Mouse (Mus musculus) retina, embryonic 14.5 days (tissue): ENCODE measurements around the gene Anxa2.

Experiments used
- DNase-seq: peaks from one replicate; pipeline ENCODE4 v3.0.0-alpha.2; 2015; ENCODE audit warnings: low spot score

Gene Anxa2

GRCm38 (mm10) chr9:69512726-69513125 lies 59.3 kb downstream of the Anxa2 start:
- DNase-seq = no peak

GRCm38 (mm10) chr9:69514206-69514605 lies 60.8 kb downstream of the Anxa2 start:
- DNase-seq = no peak

- no peak for DNase-seq
Observed at GRCm38 (mm10) chr9:69515416-69515815, 62.0 kb downstream of the Anxa2 start.

GRCm38 (mm10) chr9:69517387-69518035 lies 64.1 kb downstream of the Anxa2 start:
- peak; percentile 18 for DNase-seq
